Mouse (Mus musculus): Measurements from ENCODE around the gene Scmh1. TPM values are rescaled to one million over a fixed set of nuclear protein-coding genes. Genes with fewer than 3 reads are reported as not detected.
"Not testable (repeated sequence)": the region's sequence is repeated elsewhere in the genome, so short reads cannot be mapped to it uniquely, and the experiment has no call there.

Gene Scmh1
- polyA plus RNA-seq, 1 experiment, result 12.0 TPM

DNA sequence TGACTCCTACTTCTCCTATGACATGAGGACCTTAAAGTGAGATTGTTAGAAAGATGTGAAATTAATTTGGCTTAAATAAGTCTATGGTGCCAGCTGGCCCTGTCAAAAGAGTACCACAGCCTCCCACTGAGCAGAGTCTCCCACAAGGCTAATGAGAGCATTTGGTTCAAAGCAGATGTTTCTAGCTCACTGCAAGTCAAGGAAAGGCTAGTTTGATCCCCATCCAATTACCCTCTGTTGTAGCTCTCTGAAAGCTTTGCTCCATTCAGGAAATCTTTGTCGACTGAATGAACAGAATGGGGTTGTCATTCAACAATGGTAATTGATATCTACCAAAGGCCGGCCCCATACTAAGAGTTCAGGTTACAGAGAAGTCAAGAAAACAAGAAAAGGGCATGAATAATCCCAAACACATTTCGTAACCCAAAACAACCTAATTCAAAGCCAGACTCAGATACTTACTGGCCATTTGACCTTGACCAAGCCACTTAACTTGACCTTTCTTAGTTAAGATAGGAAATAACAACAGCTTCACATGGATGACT is 16.0 kb upstream of the Scmh1 start:
- no peaks in the 10 kb centered on the region for H3K36me3 ChIP-seq (ENCODE audit: control insufficient read depth, insufficient read depth, low read length)
- 73% methylated on average over 3 of the region's 3 CpGs for WGBS
- no peaks in the 10 kb centered on the region for H3K27me3 ChIP-seq (ENCODE audit: control insufficient read depth, insufficient read depth, low read length)
- TF ChIP-seq POLR2A (IDR thresholded peaks at IDR 0.05; ENCODE audit: low read depth, low read length), result no peak
- TF ChIP-seq CTCF (IDR thresholded peaks at IDR 0.05; ENCODE audit: extremely low read depth, insufficient read depth, insufficient read length, insufficient replicate concordance), result no peak
- no peak for DNase-seq (ENCODE audit: low read depth in 1 of 2, low spot score in 2 of 2)
- no peaks in the 10 kb centered on the region for H3K4me1 ChIP-seq (ENCODE audit: control insufficient read depth, insufficient read depth, insufficient read length)
- no peak overlapping the region for H3K4me3 ChIP-seq (ENCODE audit: extremely low read depth, insufficient read depth, insufficient read length)
- H3K27ac ChIP-seq (ENCODE audit: insufficient read depth, low read length), result no peak overlapping the region

- 86% methylated on average over 6 of the region's 6 CpGs for WGBS
Measured at GRCm38 (mm10) chr4:120389546-120389945, 15.5 kb upstream of the Scmh1 start.

GRCm38 (mm10) chr4:120391591-120391990 is 13.5 kb upstream of the Scmh1 start:
- WGBS, result 91% methylated on average over 6 of the region's 6 CpGs
- TF ChIP-seq CTCF (IDR thresholded peaks at IDR 0.05; ENCODE audit: extremely low read depth, insufficient read depth, insufficient read length, insufficient replicate concordance), result no peak
- TF ChIP-seq POLR2A (IDR thresholded peaks at IDR 0.05; ENCODE audit: low read depth, low read length), result no peak
- no peaks in the 10 kb centered on the region for H3K36me3 ChIP-seq (ENCODE audit: control insufficient read depth, insufficient read depth, low read length)
- H3K27me3 ChIP-seq (ENCODE audit: control insufficient read depth, insufficient read depth, low read length), result no peaks in the 10 kb centered on the region
- no peak overlapping the region for H3K27ac ChIP-seq (ENCODE audit: insufficient read depth, low read length)
- no peak overlapping the region for H3K4me3 ChIP-seq (ENCODE audit: extremely low read depth, insufficient read depth, insufficient read length)
- DNase-seq (ENCODE audit: low read depth in 1 of 2, low spot score in 2 of 2), result no peak
- no peaks in the 10 kb centered on the region for H3K4me1 ChIP-seq (ENCODE audit: control insufficient read depth, insufficient read depth, insufficient read length)

More at GRCm38 (mm10) chr4:120389546-120389945, 15.5 kb upstream of the Scmh1 start:
- no peaks in the 10 kb centered on the region for H3K27me3 ChIP-seq (ENCODE audit: control insufficient read depth, insufficient read depth, low read length)
- no peak overlapping the region for H3K4me3 ChIP-seq (ENCODE audit: extremely low read depth, insufficient read depth, insufficient read length)
- no peaks in the 10 kb centered on the region for H3K4me1 ChIP-seq (ENCODE audit: control insufficient read depth, insufficient read depth, insufficient read length)
- no peak overlapping the region for H3K27ac ChIP-seq (ENCODE audit: insufficient read depth, low read length)
- TF ChIP-seq CTCF (IDR thresholded peaks at IDR 0.05; ENCODE audit: extremely low read depth, insufficient read depth, insufficient read length, insufficient replicate concordance) (no peak), POLR2A (IDR thresholded peaks at IDR 0.05; ENCODE audit: low read depth, low read length) (no peak)
- DNase-seq (ENCODE audit: low read depth in 1 of 2, low spot score in 2 of 2), result no peak
- H3K36me3 ChIP-seq (ENCODE audit: control insufficient read depth, insufficient read depth, low read length), result no peaks in the 10 kb centered on the region

GRCm38 (mm10) chr4:120392341-120392740 is 12.7 kb upstream of the Scmh1 start:
- DNase-seq (ENCODE audit: low read depth in 1 of 2, low spot score in 2 of 2), result no peak
- TF ChIP-seq POLR2A (IDR thresholded peaks at IDR 0.05; ENCODE audit: low read depth, low read length) (no peak), CTCF (IDR thresholded peaks at IDR 0.05; ENCODE audit: extremely low read depth, insufficient read depth, insufficient read length, insufficient replicate concordance) (no peak)
- H3K27me3 ChIP-seq (ENCODE audit: control insufficient read depth, insufficient read depth, low read length), result no peaks in the 10 kb centered on the region
- H3K4me3 ChIP-seq (ENCODE audit: extremely low read depth, insufficient read depth, insufficient read length), result no peak overlapping the region
- no peak overlapping the region for H3K27ac ChIP-seq (ENCODE audit: insufficient read depth, low read length)
- WGBS, result 81% methylated on average over 4 of the region's 4 CpGs
- no peaks in the 10 kb centered on the region for H3K36me3 ChIP-seq (ENCODE audit: control insufficient read depth, insufficient read depth, low read length)
- H3K4me1 ChIP-seq (ENCODE audit: control insufficient read depth, insufficient read depth, insufficient read length), result no peaks in the 10 kb centered on the region

GRCm38 (mm10) chr4:120392748-120393147 is 12.3 kb upstream of the Scmh1 start:
- Histone ChIP-seq H3K27me3 (ENCODE audit: control insufficient read depth, insufficient read depth, low read length) (no peaks in the 10 kb centered on the region), H3K36me3 (ENCODE audit: control insufficient read depth, insufficient read depth, low read length) (no peaks in the 10 kb centered on the region), H3K4me3 (ENCODE audit: extremely low read depth, insufficient read depth, insufficient read length) (no peak overlapping the region), H3K27ac (ENCODE audit: insufficient read depth, low read length) (no peak overlapping the region), H3K4me1 (ENCODE audit: control insufficient read depth, insufficient read depth, insufficient read length) (no peaks in the 10 kb centered on the region)
- TF ChIP-seq CTCF (IDR thresholded peaks at IDR 0.05; ENCODE audit: extremely low read depth, insufficient read depth, insufficient read length, insufficient replicate concordance), result no peak
- no peak for TF ChIP-seq POLR2A (IDR thresholded peaks at IDR 0.05; ENCODE audit: low read depth, low read length)
- no peak for DNase-seq (ENCODE audit: low read depth in 1 of 2, low spot score in 2 of 2)
- 31% methylated on average over 3 of the region's 3 CpGs for whole genome bisulfite sequencing

GRCm38 (mm10) chr4:120400251-120400650 is 4.8 kb upstream of the Scmh1 start:
- TF ChIP-seq POLR2A (IDR thresholded peaks at IDR 0.05; ENCODE audit: low read depth, low read length) (no peak), CTCF (IDR thresholded peaks at IDR 0.05; ENCODE audit: extremely low read depth, insufficient read depth, insufficient read length, insufficient replicate concordance) (no peak)
- Histone ChIP-seq H3K4me3 (ENCODE audit: extremely low read depth, insufficient read depth, insufficient read length) (no peak overlapping the region), H3K36me3 (ENCODE audit: control insufficient read depth, insufficient read depth, low read length) (no peaks in the 10 kb centered on the region), H3K27ac (ENCODE audit: insufficient read depth, low read length) (no peak overlapping the region), H3K27me3 (ENCODE audit: control insufficient read depth, insufficient read depth, low read length) (peaks cover 2% of the 10 kb centered on the region; the same call in 1 of the 2 replicates), H3K4me1 (ENCODE audit: control insufficient read depth, insufficient read depth, insufficient read length) (peaks cover 3% of the 10 kb centered on the region)
- DNase-seq (ENCODE audit: low read depth in 1 of 2, low spot score in 2 of 2), result no peak
- WGBS, result 91% methylated on average over 3 of the region's 3 CpGs

DNA sequence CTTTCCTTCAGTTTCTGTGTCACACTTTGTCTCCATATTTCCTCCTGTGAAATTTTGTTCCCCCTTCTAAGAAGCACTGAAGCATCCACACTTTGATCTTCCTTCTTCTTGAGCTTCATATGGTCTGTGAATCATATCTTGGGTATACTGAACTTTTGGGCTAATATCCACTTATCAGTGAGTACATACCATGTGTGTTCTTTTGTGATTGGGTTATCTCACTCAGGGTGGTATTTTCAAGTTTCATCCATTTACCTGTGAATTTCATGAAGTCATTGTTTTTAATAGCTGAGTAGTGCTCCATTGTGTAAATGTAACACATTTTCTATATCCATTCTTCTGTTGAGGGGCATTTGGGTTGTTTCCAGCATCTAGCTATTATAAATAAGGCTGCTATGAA is 3.0 kb upstream of the Scmh1 start:
- H3K27me3 ChIP-seq (ENCODE audit: control insufficient read depth, insufficient read depth, low read length); H3K36me3 ChIP-seq (ENCODE audit: control insufficient read depth, insufficient read depth, low read length); H3K4me1 ChIP-seq (ENCODE audit: control insufficient read depth, insufficient read depth, insufficient read length); DNase-seq (ENCODE audit: low read depth in 1 of 2, low spot score in 2 of 2); H3K27ac ChIP-seq (ENCODE audit: insufficient read depth, low read length); H3K4me3 ChIP-seq (ENCODE audit: extremely low read depth, insufficient read depth, insufficient read length): not testable (repeated sequence)
